Mouse (Mus musculus) MEL-GATA-1-ER (cell line): Measurements from ENCODE around the gene Sgpp2.

ENCODE experiments used
- DNase-seq: peaks from one replicate; pipeline ENCODE4 v3.0.0-alpha.2; 2012; ENCODE audit warnings: low read depth; ENCODE audit errors: extremely low read depth

Gene Sgpp2

GRCm38 (mm10) chr1:78310021-78310752 is at the start of gene Sgpp2:
Gene Sgpp2 (plus strand): TSS chr1:78310345.
- DNase-seq = no peak

- DNase-seq = no peak
Measured at GRCm38 (mm10) chr1:78267519-78267918, 42.6 kb upstream of the Sgpp2 start.

GRCm38 (mm10) chr1:78272915-78273314 is 37.2 kb upstream of the Sgpp2 start:
- no peak for DNase-seq

- no peak for DNase-seq
Measured at GRCm38 (mm10) chr1:78279128-78279527, 31.0 kb upstream of the Sgpp2 start.

- no peak for DNase-seq
Measured at GRCm38 (mm10) chr1:78292397-78292796, 17.7 kb upstream of the Sgpp2 start.

GRCm38 (mm10) chr1:78299670-78300225 is 10.4 kb upstream of the Sgpp2 start:
- DNase-seq = no peak

- no peak for DNase-seq
Measured at GRCm38 (mm10) chr1:78308688-78309087, 1.5 kb upstream of the Sgpp2 start.

GRCm38 (mm10) chr1:78309280-78309679 is 865 bp upstream of the Sgpp2 start:
- DNase-seq = no peak

- no peak for DNase-seq
Measured at GRCm38 (mm10) chr1:78310861-78311341, 756 bp downstream of the Sgpp2 start.

GRCm38 (mm10) chr1:78311482-78311881 is 1.3 kb downstream of the Sgpp2 start:
- no peak for DNase-seq

- no peak for DNase-seq
Measured at GRCm38 (mm10) chr1:78312917-78313316, 2.8 kb downstream of the Sgpp2 start.

- no peak for DNase-seq
Measured at GRCm38 (mm10) chr1:78313961-78314360, 3.8 kb downstream of the Sgpp2 start.

GRCm38 (mm10) chr1:78318089-78318760 is 8.1 kb downstream of the Sgpp2 start:
- DNase-seq = no peak

- no peak for DNase-seq
Measured at GRCm38 (mm10) chr1:78320291-78320690, 10.1 kb downstream of the Sgpp2 start.

- DNase-seq = no peak
Measured at GRCm38 (mm10) chr1:78322098-78322778, 12.1 kb downstream of the Sgpp2 start.

- DNase-seq = no peak
Measured at GRCm38 (mm10) chr1:78322844-78323243, 12.7 kb downstream of the Sgpp2 start.

- no peak for DNase-seq
Measured at GRCm38 (mm10) chr1:78324044-78324443, 13.9 kb downstream of the Sgpp2 start.

GRCm38 (mm10) chr1:78325851-78326250 is 15.7 kb downstream of the Sgpp2 start:
- DNase-seq = no peak

- no peak for DNase-seq
Measured at GRCm38 (mm10) chr1:78328646-78329045, 18.5 kb downstream of the Sgpp2 start.

GRCm38 (mm10) chr1:78329861-78330260 is 19.7 kb downstream of the Sgpp2 start:
- no peak for DNase-seq

GRCm38 (mm10) chr1:78330620-78331158 is 20.5 kb downstream of the Sgpp2 start:
- DNase-seq = no peak

- no peak for DNase-seq
Measured at GRCm38 (mm10) chr1:78337726-78338125, 27.6 kb downstream of the Sgpp2 start.
